Mouse (Mus musculus): Measurements from ENCODE around the gene Tmem200b. TPM values are rescaled to one million over a fixed set of nuclear protein-coding genes. Genes with fewer than 3 reads are reported as not detected.

Tmem200b gene
- polyA plus RNA-seq (2015; fragmentation: Nextera tagmentation; extraction: Ambion mirVana) = 3.3 and 3.9 TPM in 2 replicates

DNA sequence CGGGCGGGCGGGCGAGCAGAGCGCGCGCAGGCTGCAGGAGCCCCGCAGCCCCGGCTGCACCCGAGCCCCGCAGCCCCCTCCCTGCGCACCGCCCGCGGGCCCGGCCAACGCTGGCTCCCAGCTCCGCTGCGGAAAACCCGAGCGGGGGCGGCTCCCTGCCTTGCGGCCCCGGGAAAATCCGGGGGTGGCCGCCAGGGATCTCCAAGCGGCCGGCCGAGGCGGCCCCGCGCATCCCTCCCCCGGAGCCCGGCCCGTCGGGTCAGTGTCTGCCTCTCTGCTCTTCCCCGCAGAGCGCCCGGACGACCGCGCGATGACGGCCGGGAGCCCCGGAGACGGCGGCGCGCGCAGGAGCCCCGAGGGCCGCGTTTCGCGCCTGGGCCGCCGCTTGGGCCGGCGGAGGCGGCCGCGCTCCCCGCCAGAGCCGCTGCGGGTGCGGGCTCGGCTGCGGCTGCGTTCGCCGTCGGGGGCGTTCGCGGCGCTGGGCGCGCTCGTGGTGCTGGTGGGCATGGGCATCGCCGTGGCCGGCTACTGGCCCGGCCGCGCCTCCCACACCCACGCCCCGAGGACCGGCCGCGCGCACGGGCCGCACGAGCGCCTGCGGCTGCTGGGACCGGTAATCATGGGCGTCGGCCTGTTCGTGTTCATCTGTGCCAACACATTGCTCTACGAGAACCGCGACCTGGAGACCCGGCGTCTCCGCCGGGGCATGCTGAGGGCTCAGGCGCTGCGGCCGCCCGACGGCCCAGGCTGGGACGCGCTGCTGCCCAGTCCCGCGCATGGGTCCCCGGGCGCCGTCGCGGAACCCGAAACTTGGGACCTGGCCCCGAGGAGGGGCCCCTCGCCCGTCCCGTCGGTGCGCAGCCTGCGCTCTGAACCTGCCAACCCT, at the start of gene Tmem200b:
TSS of gene Tmem200b (plus strand) at position 311 of the 886 bp plus-strand sequence.
- H3K4me3 ChIP-seq = peak within 1 kb of the TSS; percentile 68
- H3K27ac ChIP-seq = peak within 1 kb of the TSS; percentile 94
- H3K4me1 ChIP-seq = peaks cover 88% of the 10 kb centered on the region
- WGBS = under 1% methylated on average over 95 of the region's 130 CpGs
- H3K9ac ChIP-seq = peak within 1 kb of the TSS; percentile 79
- H3K27me3 ChIP-seq = peaks cover 22% of the 10 kb centered on the region
- peaks cover 25% of the 10 kb centered on the region for H3K36me3 ChIP-seq
- no peak; the same call in 1 of the 2 replicates for ATAC-seq (ENCODE audit: insufficient number of reproducible peaks, low FRiP score, low TSS enrichment, low read depth)
- H3K9me3 ChIP-seq = no peaks in the 10 kb centered on the region
- peak within 1 kb of the TSS; percentile 82 for H3K4me2 ChIP-seq

DNA sequence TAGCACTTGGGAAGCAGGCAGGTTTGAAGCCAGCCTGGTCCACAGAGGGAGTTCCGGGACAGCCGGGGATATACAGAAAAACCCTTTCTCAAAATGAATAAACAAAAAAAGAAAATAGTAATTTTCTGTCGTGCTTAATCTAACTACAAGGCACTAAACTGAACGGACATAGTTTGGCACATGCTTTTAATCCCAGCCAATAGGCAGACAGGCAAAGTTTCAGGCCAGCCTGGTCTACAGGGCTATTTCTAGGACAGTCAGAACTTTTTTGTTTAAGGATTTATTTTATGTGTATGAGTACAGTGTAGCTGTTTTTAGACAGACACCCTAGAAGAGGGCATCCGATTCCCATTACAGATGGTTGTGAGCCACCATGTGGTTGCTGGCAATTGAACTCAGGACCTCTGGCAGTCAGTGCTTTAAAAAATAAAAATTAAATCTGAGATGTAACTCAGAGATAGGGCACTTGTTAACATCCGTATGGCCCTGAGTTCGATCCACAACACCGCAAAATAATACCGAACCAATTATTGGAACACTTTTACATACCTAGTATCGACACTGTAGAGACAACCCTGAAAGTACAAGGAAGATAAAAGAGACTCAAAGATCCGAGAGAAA, 48.8 kb upstream of the Tmem200b start:
- H3K27ac ChIP-seq = peak overlapping the region; percentile 91
- 9% methylated on average over 11 of the region's 11 CpGs for WGBS
- H3K9me3 ChIP-seq = no peaks in the 10 kb centered on the region
- H3K36me3 ChIP-seq = peaks cover 6% of the 10 kb centered on the region
- no peak for ATAC-seq (ENCODE audit: insufficient number of reproducible peaks, low FRiP score, low TSS enrichment, low read depth)
- H3K27me3 ChIP-seq = no peaks in the 10 kb centered on the region
- H3K9ac ChIP-seq = peak overlapping the region; percentile 66
- peaks cover 28% of the 10 kb centered on the region for H3K4me1 ChIP-seq
- H3K4me3 ChIP-seq = peak overlapping the region; percentile 98
- H3K4me2 ChIP-seq = peak overlapping the region; percentile 48

DNA sequence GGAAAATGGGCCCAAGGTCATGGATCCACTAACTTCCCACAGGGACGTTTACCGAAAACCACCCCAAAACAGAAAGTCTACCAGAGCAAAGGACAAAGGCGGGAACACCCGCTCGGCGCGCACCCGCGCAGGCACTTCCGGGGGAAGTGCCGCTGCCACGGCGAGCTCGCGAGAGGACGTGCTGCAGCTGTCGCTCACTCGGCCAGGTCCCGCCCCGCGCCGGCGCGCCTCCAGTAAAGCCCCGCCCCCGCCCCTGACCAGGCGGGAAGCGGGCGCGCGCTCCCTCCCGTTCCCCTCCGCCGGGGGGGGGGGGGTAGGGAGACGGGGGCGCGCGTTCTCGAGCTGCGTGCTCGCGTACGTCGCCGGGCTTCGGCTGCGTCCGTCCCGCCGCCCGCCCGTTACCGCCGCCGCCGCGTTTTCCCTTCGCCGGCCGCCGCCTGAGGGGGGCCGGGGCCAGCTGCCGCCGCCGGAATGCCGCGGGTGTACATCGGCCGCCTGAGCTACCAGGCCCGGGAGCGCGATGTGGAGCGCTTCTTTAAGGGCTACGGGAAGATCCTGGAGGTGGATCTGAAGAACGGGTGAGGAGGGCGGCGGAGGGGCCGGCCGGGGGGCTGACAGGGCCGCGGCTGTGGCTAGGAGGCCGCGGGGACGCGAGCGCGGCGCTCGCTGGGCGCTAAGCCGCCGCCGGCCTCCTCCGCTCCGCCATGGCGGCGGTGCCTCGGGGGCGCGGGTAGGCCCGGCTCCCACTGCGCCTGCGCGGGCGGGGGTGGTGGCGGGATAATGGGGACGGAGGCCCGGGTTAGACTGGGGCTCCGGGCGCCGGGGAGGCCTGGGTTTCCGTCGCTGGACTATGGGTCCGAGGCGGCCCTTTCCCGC, 48.0 kb upstream of the Tmem200b start, which contains the start of gene Srsf4:
TSS of gene Srsf4 (plus strand) at position 325 of the 876 bp plus-strand sequence.
- Histone ChIP-seq H3K27me3 (no peaks in the 10 kb centered on the region), H3K4me3 (peak within 1 kb of the TSS; percentile 98), H3K4me1 (peaks cover 34% of the 10 kb centered on the region), H3K4me2 (peak within 1 kb of the TSS; percentile 72), H3K36me3 (peaks cover under 1% of the 10 kb centered on the region; the same call in 1 of the 2 replicates), H3K27ac (peak within 1 kb of the TSS; percentile 99), H3K9ac (peak within 1 kb of the TSS; percentile 100), H3K9me3 (no peaks in the 10 kb centered on the region)
- peak; percentile 93 for ATAC-seq (ENCODE audit: insufficient number of reproducible peaks, low FRiP score, low TSS enrichment, low read depth)
- under 1% methylated on average over 92 of the region's 116 CpGs for WGBS

DNA sequence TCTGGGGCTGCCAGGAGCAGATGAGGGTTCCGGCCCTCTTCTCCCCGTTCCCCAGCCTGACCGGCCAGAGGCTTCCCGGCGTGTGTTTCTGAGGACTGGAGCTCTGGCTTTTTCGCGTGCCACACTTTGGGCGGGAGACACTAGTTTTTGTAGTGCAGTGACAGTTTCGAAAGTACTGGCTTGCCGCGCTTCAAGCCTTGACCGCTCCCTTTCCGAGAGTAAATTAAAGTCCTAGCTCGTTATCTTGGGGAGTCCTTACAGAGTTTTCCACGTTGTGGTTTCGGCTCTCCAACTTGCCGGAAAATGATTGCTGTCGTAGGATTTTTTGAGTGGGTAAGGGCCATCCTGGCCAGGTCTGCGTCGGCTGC, 47.4 kb upstream of the Tmem200b start:
- Histone ChIP-seq H3K36me3 (no peaks in the 10 kb centered on the region; the same call in 1 of the 2 replicates), H3K27ac (peak overlapping the region; percentile 99), H3K9me3 (no peaks in the 10 kb centered on the region), H3K4me1 (peaks cover 34% of the 10 kb centered on the region), H3K9ac (peak overlapping the region; percentile 100), H3K27me3 (no peaks in the 10 kb centered on the region), H3K4me3 (peak overlapping the region; percentile 98), H3K4me2 (peak overlapping the region; percentile 72)
- under 1% methylated on average over 20 of the region's 20 CpGs for WGBS
- no peak for ATAC-seq (ENCODE audit: insufficient number of reproducible peaks, low FRiP score, low TSS enrichment, low read depth)

DNA sequence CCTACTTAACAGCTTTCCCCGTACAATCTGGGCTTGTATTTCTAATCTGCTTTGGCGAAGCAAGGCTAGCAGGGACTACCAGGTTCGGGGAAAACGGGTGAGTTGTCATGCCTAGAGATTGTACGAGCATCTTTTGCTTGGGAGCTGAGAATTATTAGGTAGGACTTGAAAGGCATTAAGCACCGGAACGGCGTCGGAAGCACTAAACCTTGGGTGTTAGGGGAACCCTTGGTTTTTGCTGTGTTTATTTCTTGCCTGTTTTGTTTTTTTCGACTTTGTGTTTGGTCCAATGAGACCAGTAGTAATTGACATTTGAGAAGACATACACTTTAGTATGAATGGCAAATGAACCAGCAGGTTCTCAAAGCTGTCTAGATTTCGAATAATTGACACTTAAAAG, 47.0 kb upstream of the Tmem200b start:
- no peaks in the 10 kb centered on the region for H3K9me3 ChIP-seq
- H3K27ac ChIP-seq = peak overlapping the region; percentile 99
- no peak for ATAC-seq (ENCODE audit: insufficient number of reproducible peaks, low FRiP score, low TSS enrichment, low read depth)
- peak overlapping the region; percentile 72 for H3K4me2 ChIP-seq
- 2% methylated on average over 11 of the region's 11 CpGs for WGBS
- H3K27me3 ChIP-seq = no peaks in the 10 kb centered on the region
- H3K4me1 ChIP-seq = peaks cover 34% of the 10 kb centered on the region
- H3K4me3 ChIP-seq = peak overlapping the region; percentile 98
- no peaks in the 10 kb centered on the region; the same call in 1 of the 2 replicates for H3K36me3 ChIP-seq
- peak overlapping the region; percentile 100 for H3K9ac ChIP-seq

DNA sequence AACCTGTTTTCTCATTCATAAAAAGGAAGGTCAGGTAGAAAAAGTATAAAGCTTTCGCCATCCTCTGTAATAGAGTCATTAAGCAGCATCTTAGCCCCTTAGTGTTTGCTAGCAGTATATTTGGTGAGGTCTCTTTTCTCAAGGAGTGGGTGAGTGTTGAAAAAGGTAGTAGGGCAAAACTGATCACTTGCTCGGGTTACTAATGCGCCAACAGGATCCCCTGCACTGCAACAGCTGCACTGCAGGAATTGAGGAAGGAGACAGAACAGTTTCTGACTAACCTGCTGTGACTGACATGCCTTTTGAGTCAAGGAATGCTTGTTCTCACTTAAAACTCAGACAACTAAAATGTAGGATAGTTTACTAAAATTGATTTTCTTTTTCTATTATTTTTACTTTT, 46.3 kb upstream of the Tmem200b start:
- no peak for ATAC-seq (ENCODE audit: insufficient number of reproducible peaks, low FRiP score, low TSS enrichment, low read depth)

DNA sequence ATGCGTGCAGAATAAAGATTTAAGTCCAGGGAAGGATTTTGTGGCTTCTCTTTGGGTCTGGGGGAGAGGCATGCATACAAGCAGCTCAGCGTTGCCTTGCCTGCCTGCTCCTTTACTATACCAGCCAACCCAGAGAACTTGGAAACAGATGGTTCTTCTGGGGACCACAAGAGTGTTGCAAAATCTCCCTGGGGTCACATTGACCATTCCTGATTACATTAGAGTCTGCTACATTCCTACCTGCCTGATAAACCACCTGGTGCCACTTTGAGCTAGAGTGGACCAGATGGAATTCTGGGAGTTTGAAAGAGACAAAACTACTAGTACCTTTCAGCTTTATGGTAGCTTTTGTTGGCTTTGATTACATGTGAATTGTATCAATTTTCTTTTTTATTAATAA, 44.7 kb upstream of the Tmem200b start:
- Histone ChIP-seq H3K4me3 (no peak overlapping the region), H3K36me3 (no peaks in the 10 kb centered on the region), H3K9me3 (no peaks in the 10 kb centered on the region), H3K27me3 (no peaks in the 10 kb centered on the region), H3K4me1 (peaks cover 39% of the 10 kb centered on the region), H3K9ac (no peak overlapping the region), H3K4me2 (no peak overlapping the region), H3K27ac (no peak overlapping the region)
- ATAC-seq (ENCODE audit: insufficient number of reproducible peaks, low FRiP score, low TSS enrichment, low read depth) = no peak
- whole genome bisulfite sequencing = 55% methylated on average over 2 of the region's 2 CpGs

More for the DNA sequence above, 46.3 kb upstream of the Tmem200b start:
- Histone ChIP-seq H3K27ac (no peak overlapping the region), H3K4me2 (peak overlapping the region; percentile 72), H3K27me3 (no peaks in the 10 kb centered on the region), H3K9ac (peak overlapping the region; percentile 100; the same call in 1 of the 2 replicates), H3K4me3 (peak overlapping the region; percentile 98), H3K36me3 (no peaks in the 10 kb centered on the region; the same call in 1 of the 2 replicates), H3K4me1 (peaks cover 34% of the 10 kb centered on the region), H3K9me3 (no peaks in the 10 kb centered on the region)
- WGBS = 30% methylated on average over 3 of the region's 3 CpGs

DNA sequence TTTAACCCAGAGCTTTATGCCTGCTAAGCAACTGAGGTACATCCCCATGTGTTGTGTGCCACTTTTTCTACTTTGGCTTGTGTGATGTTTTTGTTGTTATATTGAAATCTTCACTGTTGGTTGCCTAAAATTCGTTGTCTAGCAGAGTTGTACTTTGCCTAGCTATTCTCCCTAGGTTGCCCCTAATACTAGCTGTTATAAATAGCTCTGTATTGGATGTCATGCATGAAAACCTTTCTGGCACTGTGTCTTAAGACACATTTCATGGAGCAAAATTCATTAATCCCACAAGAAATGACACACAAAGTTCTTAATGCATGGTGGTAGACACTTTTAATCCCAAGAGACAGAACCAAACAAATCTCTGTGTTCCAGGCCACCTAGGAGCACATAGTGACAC, 41.9 kb upstream of the Tmem200b start:
- Histone ChIP-seq H3K4me3 (no peak overlapping the region), H3K9me3 (no peaks in the 10 kb centered on the region), H3K36me3 (peaks cover 2% of the 10 kb centered on the region; the same call in 1 of the 2 replicates), H3K4me1 (peaks cover 38% of the 10 kb centered on the region), H3K9ac (no peak overlapping the region), H3K27me3 (no peaks in the 10 kb centered on the region), H3K4me2 (no peak overlapping the region), H3K27ac (no peak overlapping the region)
- WGBS = 78% methylated on average over 1 of the region's 1 CpGs
- no peak for ATAC-seq (ENCODE audit: insufficient number of reproducible peaks, low FRiP score, low TSS enrichment, low read depth)

DNA sequence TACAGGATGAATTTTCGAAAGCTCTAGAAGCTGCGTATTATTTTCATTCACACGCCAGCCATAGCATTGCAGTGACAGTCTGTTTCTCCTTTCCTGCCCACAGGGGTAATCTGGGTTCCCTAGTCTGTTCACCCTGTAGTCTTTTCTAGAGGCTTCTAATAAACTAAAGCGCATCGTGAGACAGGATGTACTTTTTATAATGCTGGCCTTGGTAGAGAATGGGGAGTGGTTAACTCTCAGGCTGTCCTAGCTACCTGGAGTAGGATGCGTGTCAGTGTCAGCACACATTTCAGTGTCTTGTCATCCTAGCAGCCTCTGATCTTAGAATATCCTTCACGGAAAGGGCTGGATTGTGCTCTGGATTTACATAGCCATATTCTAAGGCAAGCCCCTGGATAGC, 40.3 kb upstream of the Tmem200b start:
- Histone ChIP-seq H3K9me3 (no peaks in the 10 kb centered on the region), H3K4me3 (no peak overlapping the region), H3K4me1 (peaks cover 29% of the 10 kb centered on the region), H3K27me3 (no peaks in the 10 kb centered on the region), H3K4me2 (no peak overlapping the region), H3K9ac (no peak overlapping the region), H3K36me3 (peaks cover 18% of the 10 kb centered on the region), H3K27ac (no peak overlapping the region)
- 75% methylated on average over 7 of the region's 7 CpGs for WGBS
- ATAC-seq (ENCODE audit: insufficient number of reproducible peaks, low FRiP score, low TSS enrichment, low read depth) = no peak

DNA sequence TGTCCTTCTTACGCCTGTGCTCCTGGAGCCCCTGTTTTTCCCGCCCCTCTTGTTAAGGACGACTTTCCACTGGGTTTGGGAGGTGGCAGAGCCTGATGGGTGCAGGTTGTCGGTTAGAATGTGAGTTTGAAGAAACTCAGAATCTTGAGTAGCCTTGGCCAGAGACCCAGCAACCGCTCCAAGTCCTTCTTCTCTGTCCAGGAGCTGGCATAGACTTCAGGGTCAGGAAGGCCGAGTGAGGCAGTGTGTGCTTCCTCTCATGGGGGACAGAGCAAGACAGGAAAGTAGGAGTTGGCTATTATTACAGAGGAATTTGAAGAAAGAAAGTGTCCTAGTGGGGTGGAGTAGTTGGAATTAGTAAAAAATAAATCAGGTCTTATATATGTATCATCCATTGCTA, 38.0 kb upstream of the Tmem200b start:
- H3K9ac ChIP-seq = no peak overlapping the region
- H3K4me3 ChIP-seq = no peak overlapping the region
- WGBS = 61% methylated on average over 6 of the region's 6 CpGs
- peaks cover 33% of the 10 kb centered on the region for H3K36me3 ChIP-seq
- H3K4me1 ChIP-seq = peaks cover 13% of the 10 kb centered on the region
- no peaks in the 10 kb centered on the region for H3K9me3 ChIP-seq
- no peaks in the 10 kb centered on the region for H3K27me3 ChIP-seq
- H3K27ac ChIP-seq = no peak overlapping the region; the same call in 1 of the 2 replicates
- no peak overlapping the region for H3K4me2 ChIP-seq
- ATAC-seq (ENCODE audit: insufficient number of reproducible peaks, low FRiP score, low TSS enrichment, low read depth) = no peak

DNA sequence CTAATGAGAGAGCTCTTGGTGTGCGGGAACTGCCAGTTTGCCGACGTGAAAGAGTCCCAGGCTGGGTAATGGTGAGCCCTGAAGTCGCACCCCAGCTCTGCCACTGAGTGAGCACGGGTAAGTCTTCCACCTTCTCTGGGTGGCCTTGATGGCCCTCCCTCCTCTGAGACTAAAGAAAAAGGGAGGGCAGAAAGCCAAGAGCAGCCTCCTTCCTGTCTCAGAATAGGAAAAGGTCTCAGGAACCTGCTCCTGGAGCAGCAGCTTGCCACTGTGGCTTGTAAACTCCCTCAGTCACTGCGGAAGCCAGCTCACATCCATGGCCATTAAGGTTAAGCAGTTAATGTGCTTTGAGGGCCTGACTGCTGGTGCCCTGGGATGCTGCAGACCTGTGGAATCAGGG, 36.2 kb upstream of the Tmem200b start:
- no peak overlapping the region for H3K4me2 ChIP-seq
- no peak overlapping the region for H3K27ac ChIP-seq
- 70% methylated on average over 6 of the region's 6 CpGs for WGBS
- H3K9me3 ChIP-seq = no peaks in the 10 kb centered on the region
- no peaks in the 10 kb centered on the region for H3K27me3 ChIP-seq
- ATAC-seq (ENCODE audit: insufficient number of reproducible peaks, low FRiP score, low TSS enrichment, low read depth) = no peak
- H3K36me3 ChIP-seq = peaks cover 36% of the 10 kb centered on the region
- peaks cover 19% of the 10 kb centered on the region; the same call in 1 of the 2 replicates for H3K4me1 ChIP-seq
- H3K4me3 ChIP-seq = no peak overlapping the region
- no peak overlapping the region for H3K9ac ChIP-seq
